Mouse (Mus musculus) olfactory bulb, adult 2 months (tissue): ENCODE results near the gene Igf1r. TPM values are rescaled to one million over a fixed set of nuclear protein-coding genes. Genes with fewer than 3 reads are reported as not detected.

ENCODE experiments used
- H3K27ac ChIP-seq: fragments of 200-500 bp; 2 replicates; pipeline ENCODE4 v1.5.1; 2012; ENCODE audit warnings: low read depth, low read length; ENCODE audit not compliant: insufficient read depth
- H3K4me1 ChIP-seq: fragments of 200-500 bp; 2 replicates; pipeline ENCODE4 v1.6.1; 2012; ENCODE audit warnings: low read length; ENCODE audit not compliant: control insufficient read depth, insufficient read depth
- H3K4me3 ChIP-seq: fragments of 200-500 bp; 2 replicates; pipeline ENCODE4 v1.5.1; 2012; ENCODE audit warnings: mild to moderate bottlenecking, low read depth, low read length, moderate library complexity; ENCODE audit not compliant: insufficient read depth
- CTCF ChIP-seq: fragments of 200-500 bp; IDR thresholded peaks from 2 replicates; pipeline ENCODE4 v1.5.1; 2012; ENCODE audit warnings: low read depth, mild to moderate bottlenecking, low read length, moderate library complexity; ENCODE audit not compliant: insufficient read depth
- POLR2A ChIP-seq: fragments of 200-500 bp; IDR thresholded peaks from 2 replicates; pipeline ENCODE4 v1.6.1; 2012; ENCODE audit warnings: mild to moderate bottlenecking, low read depth, low read length, moderate library complexity; ENCODE audit not compliant: insufficient read depth
- WGBS: fragments of 180-500 bp; shearing (Covaris S2); methylation state at CpG from one replicate; pipeline ENCODE4 v1.1.7; 2018; 5-methylcytosine and 5-hydroxymethylcytosine counted together
- polyA plus RNA-seq: library from polyadenylated mRNA; stranded (reverse); fragments of >200 nt; gene quantifications from 2 replicates; pipeline ENCODE4 v1.2.4, GENCODE M21; 2012; ENCODE audit warnings: low replicate concordance; ENCODE audit not compliant: missing spikeins, insufficient read depth, insufficient read length

The Igf1r gene
- polyA plus RNA-seq, 1 experiment, result 26.5 TPM

GRCm38 (mm10) chr7:68189211-68189610 is 236.6 kb downstream of the Igf1r start:
- no peak overlapping the region for H3K4me3 ChIP-seq
- H3K27ac ChIP-seq, result no peak overlapping the region
- TF ChIP-seq POLR2A, result no peak
- no peak for TF ChIP-seq CTCF
- H3K4me1 ChIP-seq, result no peaks in the 10 kb centered on the region
- 90% methylated on average over 6 of the region's 6 CpGs for WGBS

GRCm38 (mm10) chr7:68189691-68190456 is 237.2 kb downstream of the Igf1r start:
- no peak for TF ChIP-seq POLR2A
- no peak for TF ChIP-seq CTCF
- 93% methylated on average over 13 of the region's 13 CpGs for WGBS

DNA sequence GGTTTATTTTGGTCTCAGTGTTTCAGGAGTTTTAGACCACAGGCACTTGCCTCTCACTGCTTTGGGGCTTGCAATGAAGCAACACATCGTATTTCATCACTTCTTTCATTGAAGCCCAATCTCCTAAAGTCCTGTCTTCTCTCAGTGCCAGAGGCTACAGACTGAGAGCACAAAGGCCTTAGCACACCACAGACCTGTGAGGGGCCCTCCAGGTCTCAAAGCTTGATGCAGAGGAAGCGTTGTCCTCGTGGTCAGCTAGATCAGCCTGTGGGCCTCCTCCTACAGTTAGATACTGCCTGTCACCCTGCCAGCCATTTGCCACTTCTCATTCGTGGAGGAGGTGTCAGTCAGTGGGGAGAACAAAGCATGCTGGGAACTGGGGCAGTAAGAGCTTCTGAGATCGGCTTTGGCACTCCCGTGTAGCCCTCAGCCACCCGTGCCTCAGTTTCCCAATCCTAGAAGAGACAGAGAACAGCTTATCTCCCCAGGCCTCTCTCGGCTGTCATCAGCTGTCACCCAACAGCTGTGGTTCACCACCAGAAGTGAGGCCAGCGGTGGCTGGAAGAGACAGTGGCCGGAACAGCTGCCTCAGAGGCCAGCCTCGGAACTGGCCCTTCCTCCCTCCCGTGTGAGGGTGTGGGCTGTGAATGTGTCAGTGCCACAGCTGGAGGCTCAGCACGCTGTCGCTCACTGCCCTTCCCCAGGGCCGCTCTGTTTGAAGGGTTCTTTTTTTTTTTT is 241.5 kb downstream of the Igf1r start:
- no peak for TF ChIP-seq CTCF
- no peak for TF ChIP-seq POLR2A
- 87% methylated on average over 15 of the region's 15 CpGs for WGBS
- Histone ChIP-seq H3K4me3 (no peak overlapping the region), H3K27ac (no peak overlapping the region), H3K4me1 (no peaks in the 10 kb centered on the region)

More at GRCm38 (mm10) chr7:68189691-68190456, 237.2 kb downstream of the Igf1r start:
- no peak overlapping the region for H3K27ac ChIP-seq
- H3K4me3 ChIP-seq, result no peak overlapping the region
- no peaks in the 10 kb centered on the region for H3K4me1 ChIP-seq

DNA sequence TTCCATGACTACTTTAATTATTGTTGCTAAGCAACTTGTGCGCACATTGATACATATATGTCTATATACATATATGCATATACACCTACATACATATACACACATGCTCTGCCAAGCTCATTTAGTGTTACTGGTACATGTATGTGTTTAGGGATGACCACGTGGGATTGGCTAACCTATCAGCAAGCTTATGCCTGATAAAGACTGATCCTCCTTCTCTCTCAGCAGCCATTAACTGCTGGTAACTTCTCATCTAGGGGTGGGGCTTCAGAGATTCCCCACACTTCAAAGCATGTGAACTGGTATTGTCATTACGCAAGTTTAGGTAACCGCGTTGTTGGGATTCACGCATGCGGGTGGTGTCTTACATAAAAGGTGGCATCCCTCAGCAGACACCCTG is 247.0 kb downstream of the Igf1r start:
- no peaks in the 10 kb centered on the region for H3K4me1 ChIP-seq
- 97% methylated on average over 7 of the region's 7 CpGs for WGBS
- TF ChIP-seq POLR2A, result no peak
- no peak for TF ChIP-seq CTCF

GRCm38 (mm10) chr7:68205776-68206427 is 253.3 kb downstream of the Igf1r start:
- no peak overlapping the region for H3K27ac ChIP-seq
- no peak overlapping the region for H3K4me3 ChIP-seq
- WGBS, result 95% methylated on average over 8 of the region's 8 CpGs
- no peaks in the 10 kb centered on the region for H3K4me1 ChIP-seq
- TF ChIP-seq CTCF (no peak), POLR2A (no peak)

More for the DNA sequence above, 247.0 kb downstream of the Igf1r start:
- Histone ChIP-seq H3K27ac (no peak overlapping the region), H3K4me3 (no peak overlapping the region)

- Histone ChIP-seq H3K4me3 (no peak overlapping the region), H3K27ac (no peak overlapping the region), H3K4me1 (no peaks in the 10 kb centered on the region)
- 93% methylated on average over 6 of the region's 6 CpGs for WGBS
- TF ChIP-seq POLR2A, result no peak
- TF ChIP-seq CTCF, result no peak
Observed at GRCm38 (mm10) chr7:68209039-68209438, 256.4 kb downstream of the Igf1r start.

DNA sequence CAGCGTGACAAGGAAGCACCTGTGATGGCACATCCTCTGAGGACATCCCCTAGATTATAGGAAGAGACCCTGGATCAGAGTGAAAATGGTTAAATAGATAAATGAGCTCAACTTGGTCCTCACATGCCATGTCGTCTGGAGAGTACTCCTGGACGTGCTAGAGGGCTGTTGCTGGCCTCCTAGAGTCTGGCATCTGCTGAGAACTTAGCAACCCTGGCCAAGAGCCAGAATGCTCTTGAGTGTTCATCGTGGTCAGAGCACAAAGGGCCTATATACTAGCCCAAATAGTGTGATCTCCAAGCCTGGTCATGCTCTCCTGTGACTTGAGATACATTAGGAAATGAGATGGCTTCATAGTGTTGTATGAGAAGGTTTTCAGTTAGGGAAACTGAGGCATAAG is 257.8 kb downstream of the Igf1r start:
- Histone ChIP-seq H3K4me1 (no peaks in the 10 kb centered on the region), H3K4me3 (no peak overlapping the region), H3K27ac (no peak overlapping the region)
- 49% methylated on average over 4 of the region's 4 CpGs for WGBS
- TF ChIP-seq POLR2A (no peak), CTCF (no peak)

GRCm38 (mm10) chr7:68211883-68212282 is 259.3 kb downstream of the Igf1r start:
- WGBS, result 90% methylated on average over 7 of the region's 7 CpGs
- H3K27ac ChIP-seq, result no peak overlapping the region
- TF ChIP-seq CTCF (no peak), POLR2A (no peak)
- no peak overlapping the region for H3K4me3 ChIP-seq
- no peaks in the 10 kb centered on the region for H3K4me1 ChIP-seq

DNA sequence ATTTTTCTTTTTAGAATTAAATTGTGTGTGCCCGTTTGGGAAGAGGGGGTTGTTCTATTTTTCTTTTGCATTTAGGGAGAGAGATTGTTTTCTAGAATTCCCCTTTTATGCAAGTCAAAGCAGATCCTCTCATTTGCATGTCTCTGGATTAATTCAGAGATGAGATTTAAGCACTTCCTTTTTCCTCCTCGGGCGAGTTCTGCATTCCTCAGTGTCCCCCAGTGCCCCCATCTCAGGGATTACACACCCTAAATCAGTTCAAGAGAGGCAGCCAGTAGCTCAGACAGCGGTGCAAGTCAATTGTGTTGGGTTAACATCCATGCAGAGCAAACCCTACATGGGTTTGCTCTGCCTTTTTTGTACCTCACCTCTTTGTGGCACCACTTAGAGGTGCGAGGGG is 261.2 kb downstream of the Igf1r start:
- WGBS, result 83% methylated on average over 5 of the region's 5 CpGs
- H3K4me1 ChIP-seq, result no peaks in the 10 kb centered on the region
- H3K4me3 ChIP-seq, result no peak overlapping the region
- H3K27ac ChIP-seq, result no peak overlapping the region
- TF ChIP-seq POLR2A (no peak), CTCF (no peak)
